Mouse (Mus musculus) heart, postnatal 0 days (tissue): ENCODE data around the gene Atg4d. TPM values are rescaled to one million over a fixed set of nuclear protein-coding genes. Genes with fewer than 3 reads are reported as not detected.

ENCODE experiments used
- ATAC-seq: fragments of 200-750 bp; cut with Nextera tagmentation; 2 replicates; pipeline ENCODE4 v1.8.0; 2017; ENCODE audit warnings: low read depth, moderate number of reproducible peaks, moderate library complexity; ENCODE audit not compliant: insufficient read depth
- DNase-seq: peaks from one replicate; pipeline ENCODE4 v3.0.0-alpha.2; 2016; ENCODE audit warnings: low spot score
- H3K27ac ChIP-seq: fragments of 300-500 bp; sonication (generic); 2 replicates; pipeline ENCODE4 v1.5.1; 2014; ENCODE audit warnings: low read depth, mild to moderate bottlenecking
- H3K27me3 ChIP-seq: fragments of 300-500 bp; sonication (generic); 2 replicates; pipeline ENCODE4 v1.6.1; 2014; ENCODE audit warnings: low read length, mixed read lengths; ENCODE audit not compliant: control insufficient read depth, insufficient read depth
- H3K36me3 ChIP-seq: fragments of 300-500 bp; sonication (generic); replicated peaks from 2 replicates; pipeline ENCODE4 v1.6.1; 2014; ENCODE audit warnings: low read length, mixed read lengths; ENCODE audit not compliant: control insufficient read depth, insufficient read depth
- H3K4me1 ChIP-seq: fragments of 300-500 bp; sonication (generic); 2 replicates; pipeline ENCODE4 v1.6.1; 2014; ENCODE audit warnings: antibody characterized with exemption; ENCODE audit not compliant: control insufficient read depth, insufficient read depth
- H3K4me2 ChIP-seq: fragments of 300-500 bp; sonication (generic); 2 replicates; pipeline ENCODE4 v1.6.1; 2014; ENCODE audit warnings: low read depth, mild to moderate bottlenecking, low read length, moderate library complexity
- H3K4me3 ChIP-seq: fragments of 300-500 bp; sonication (generic); 2 replicates; pipeline ENCODE4 v1.5.1; 2014; ENCODE audit warnings: low read depth, low read length
- H3K9ac ChIP-seq: fragments of 300-500 bp; sonication (generic); replicated peaks from 2 replicates; pipeline ENCODE4 v1.6.1; 2014; ENCODE audit warnings: low read depth, low read length, mixed read lengths
- H3K9me3 ChIP-seq: fragments of 300-500 bp; sonication (generic); replicated peaks from 2 replicates; pipeline ENCODE4 v1.6.1; 2016; ENCODE audit warnings: low read length; ENCODE audit not compliant: control insufficient read depth
- CTCF ChIP-seq: IDR thresholded peaks from 2 replicates; pipeline ENCODE4 v1.5.1; 2016; ENCODE audit warnings: antibody characterized with exemption, control low read depth, low read depth
- EP300 ChIP-seq: IDR thresholded peaks from 2 replicates; pipeline ENCODE4 v1.6.1; 2016; ENCODE audit warnings: antibody characterized with exemption, low read depth
- WGBS: fragments of 180-500 bp; shearing (Covaris S2); extraction: QIAGEN DNeasy Blood & Tissue Kit; methylation state at CpG from one replicate; pipeline ENCODE4 v1.1.7; 2014; 5-methylcytosine and 5-hydroxymethylcytosine counted together
- polyA plus RNA-seq: library from polyadenylated mRNA; unstranded; fragments of >200 nt; fragmentation: Nextera tagmentation; extraction: Ambion mirVana; gene quantifications from 2 replicates; pipeline ENCODE4 v1.2.1, GENCODE M21; 2015
- total RNA-seq: library from RNA; depleted of rRNA; stranded (reverse); fragments of >200 nt; gene quantifications from 2 replicates; pipeline ENCODE4 v1.2.3, GENCODE M21; 2014; ENCODE audit warnings: low replicate concordance; rRNA removed

The Atg4d gene
- total and polyA plus RNA-seq, 2 experiments from 2014 or later = 56.1 to 67.4 TPM

- Histone ChIP-seq H3K4me2 (no peak overlapping the region), H3K9ac (no peak overlapping the region), H3K27ac (no peak overlapping the region), H3K27me3 (no peaks in the 10 kb centered on the region), H3K36me3 (no peaks in the 10 kb centered on the region), H3K9me3 (no peaks in the 10 kb centered on the region), H3K4me3 (no peak overlapping the region), H3K4me1 (peaks cover 21% of the 10 kb centered on the region)
- DNase-seq (no peak), ATAC-seq (no peak)
- TF ChIP-seq EP300 (no peak), CTCF (no peak)
- 72% methylated on average over 11 of the region's 11 CpGs for WGBS
Observed at GRCm38 (mm10) chr9:21324269-21324668, 59.2 kb downstream of the Atg4d start.

Other genes with a start within 250 kb of the Atg4d start
- gene Icam1, start 249.3 kb upstream of the Atg4d start, total RNA-seq = 16.2 and 19.1 TPM in 2 replicates
- 9.0 and 10.6 TPM in 2 replicates for gene Icam1, start 249.3 kb upstream of the Atg4d start, polyA plus RNA-seq
- 2.4 TPM in 1 of 2 replicates, not detected in the other for gene Icam4, start 235.9 kb upstream of the Atg4d start, total RNA-seq
- gene Icam4, start 235.9 kb upstream of the Atg4d start, polyA plus RNA-seq = 1.3 and 1.6 TPM in 2 replicates
- gene Icam5, start 233.2 kb upstream of the Atg4d start, total RNA-seq = not detected in 2 replicates
- 0.04 TPM in 1 of 2 replicates, not detected in the other for gene Icam5, start 233.2 kb upstream of the Atg4d start, polyA plus RNA-seq
- not detected in 2 replicates for gene Zglp1, start 198.2 kb upstream of the Atg4d start, total RNA-seq
- 0.30 TPM in 1 of 2 replicates, not detected in the other for gene Zglp1, start 198.2 kb upstream of the Atg4d start, polyA plus RNA-seq
- gene Gm49373, start 192.2 kb upstream of the Atg4d start, total RNA-seq = 0.23 TPM in 1 of 2 replicates, not detected in the other
- gene Gm49373, start 192.2 kb upstream of the Atg4d start, polyA plus RNA-seq = 0.12 and 0.18 TPM in 2 replicates
- 63.8 and 79.5 TPM in 2 replicates for gene Fdx1l, start 191.7 kb upstream of the Atg4d start, total RNA-seq
- 51.1 and 51.6 TPM in 2 replicates for gene Fdx1l, start 191.7 kb upstream of the Atg4d start, polyA plus RNA-seq
- gene Gm38431, start 173.3 kb upstream of the Atg4d start, total RNA-seq = 0.66 and 1.6 TPM in 2 replicates
- gene Gm38431, start 173.3 kb upstream of the Atg4d start, polyA plus RNA-seq = 0.34 TPM in 2 replicates
- 40.8 and 48.3 TPM in 2 replicates for gene Raver1, start 173.3 kb upstream of the Atg4d start, total RNA-seq
- 15.5 and 15.9 TPM in 2 replicates for gene Raver1, start 173.3 kb upstream of the Atg4d start, polyA plus RNA-seq
- gene Tyk2, start 134.1 kb upstream of the Atg4d start, total RNA-seq = 16.7 and 17.9 TPM in 2 replicates
- gene Tyk2, start 134.1 kb upstream of the Atg4d start, polyA plus RNA-seq = 7.7 and 8.3 TPM in 2 replicates
- 32.9 and 50.1 TPM in 2 replicates for gene Cdc37, start 115.3 kb upstream of the Atg4d start, total RNA-seq
- 176 and 183 TPM in 2 replicates for gene Cdc37, start 115.3 kb upstream of the Atg4d start, polyA plus RNA-seq
- 10.2 and 14.6 TPM in 2 replicates for gene Pde4a, start 99.6 kb upstream of the Atg4d start, total RNA-seq
- 16.6 and 17.5 TPM in 2 replicates for gene Pde4a, start 99.6 kb upstream of the Atg4d start, polyA plus RNA-seq
- 67.9 and 79.0 TPM in 2 replicates for gene Keap1, start 25.9 kb upstream of the Atg4d start, total RNA-seq
- gene Keap1, start 25.9 kb upstream of the Atg4d start, polyA plus RNA-seq = 42.7 and 45.7 TPM in 2 replicates
- not detected in 2 replicates for gene S1pr5, start 16.9 kb upstream of the Atg4d start, total RNA-seq
- 0.10 and 0.15 TPM in 2 replicates for gene S1pr5, start 16.9 kb upstream of the Atg4d start, polyA plus RNA-seq
- 7.0 and 16.3 TPM in 2 replicates for gene Kri1, start 22.7 kb downstream of the Atg4d start, total RNA-seq
- 5.9 and 9.1 TPM in 2 replicates for gene Kri1, start 22.7 kb downstream of the Atg4d start, polyA plus RNA-seq
- gene Cdkn2d, start 26.1 kb downstream of the Atg4d start, total RNA-seq = 67.4 and 103 TPM in 2 replicates
- gene Cdkn2d, start 26.1 kb downstream of the Atg4d start, polyA plus RNA-seq = 65.8 and 67.5 TPM in 2 replicates
- 0.46 and 0.57 TPM in 2 replicates for gene Ap1m2, start 47.0 kb downstream of the Atg4d start, total RNA-seq
- 0.15 TPM in 1 of 2 replicates, not detected in the other for gene Ap1m2, start 47.0 kb downstream of the Atg4d start, polyA plus RNA-seq
- gene Slc44a2, start 55.4 kb downstream of the Atg4d start, total RNA-seq = 44.0 and 84.8 TPM in 2 replicates
- gene Slc44a2, start 55.4 kb downstream of the Atg4d start, polyA plus RNA-seq = 45.0 and 46.5 TPM in 2 replicates
- gene Ilf3, start 102.6 kb downstream of the Atg4d start, total RNA-seq = 34.7 and 37.3 TPM in 2 replicates
- 53.6 and 58.4 TPM in 2 replicates for gene Ilf3, start 102.6 kb downstream of the Atg4d start, polyA plus RNA-seq
- 34.3 and 39.7 TPM in 2 replicates for gene Qtrt1, start 146.5 kb downstream of the Atg4d start, total RNA-seq
- gene Qtrt1, start 146.5 kb downstream of the Atg4d start, polyA plus RNA-seq = 15.5 and 15.6 TPM in 2 replicates
- gene Dnm2, start 159.6 kb downstream of the Atg4d start, total RNA-seq = 78.3 and 95.8 TPM in 2 replicates
- 56.8 and 61.1 TPM in 2 replicates for gene Dnm2, start 159.6 kb downstream of the Atg4d start, polyA plus RNA-seq
- 70.5 and 99.3 TPM in 2 replicates for gene Tmed1, start 245.0 kb downstream of the Atg4d start, total RNA-seq
- gene Tmed1, start 245.0 kb downstream of the Atg4d start, polyA plus RNA-seq = 83.7 and 89.1 TPM in 2 replicates